ENCODE assay signal across 8 mouse cellular contexts in genomic region chr17:69475423-69475822, GRCm38 (mm10). TPM values are rescaled to one million over a fixed set of nuclear protein-coding genes. Genes with fewer than 3 reads are reported as not detected.
A peak's percentile ranks its signal among the peaks of the same experiment; 100 is the strongest.
DNase-seq lines count a peak whose midpoint lies in the region; ATAC-seq lines count a peak whose summit lies in the region.

No protein-coding gene starts in this region.

- no peaks in the 10 kb centered on the region for H3K4me1 ChIP-seq in embryonic facial prominence, embryonic 14.5 days (ENCODE audit: control insufficient read depth, insufficient read depth, low read length)
- H3K4me1 ChIP-seq in heart, embryonic 10.5 days, result peaks cover 8% of the 10 kb centered on the region
- H3K4me1 ChIP-seq in liver, embryonic 13.5 days (replicated peaks), result no peaks in the 10 kb centered on the region
- no peaks in the 10 kb centered on the region for H3K4me1 ChIP-seq in stomach, embryonic 15.5 days

- H3K4me2 ChIP-seq in embryonic facial prominence, embryonic 14.5 days (ENCODE audit: low read depth, low read length), result peak overlapping the region; percentile 60
- H3K4me2 ChIP-seq in liver, embryonic 13.5 days, result peak overlapping the region; percentile 64
- H3K4me2 ChIP-seq in stomach, embryonic 15.5 days, result peak overlapping the region; percentile 85

- H3K4me3 ChIP-seq in embryonic facial prominence, embryonic 14.5 days (ENCODE audit: low read depth, low read length), result peak overlapping the region; percentile 44
- H3K4me3 ChIP-seq in heart, embryonic 10.5 days, result peak overlapping the region; percentile 66
- H3K4me3 ChIP-seq in liver, embryonic 13.5 days (replicated peaks), result peak overlapping the region; percentile 49
- peak overlapping the region; percentile 48 for H3K4me3 ChIP-seq in stomach, embryonic 15.5 days (replicated peaks)

- peak; percentile 31 to 33 for DNase-seq in B cell, adult 2 months
- DNase-seq in adrenal gland, postnatal 4 days (ENCODE audit: low spot score in 2 of 2), result peak; percentile 37 to 48
- peak; percentile 51 for DNase-seq in embryonic facial prominence, embryonic 14.5 days (ENCODE audit: low spot score)
- DNase-seq in heart, embryonic 10.5 days (ENCODE audit: low spot score), result peak; percentile 88
- DNase-seq in kidney, adult 9 months, result peak; percentile 37
- DNase-seq in liver, embryonic 13.5 days, result peak; percentile 24
- peak; percentile 55 for DNase-seq in naive thymus-derived CD4-positive, alpha-beta T cell, adult 2 months (ENCODE audit: low read depth)

- H3K36me3 ChIP-seq in embryonic facial prominence, embryonic 14.5 days (ENCODE audit: control insufficient read depth, insufficient read depth, low read length), result no peaks in the 10 kb centered on the region
- H3K36me3 ChIP-seq in heart, embryonic 10.5 days, result no peaks in the 10 kb centered on the region
- H3K36me3 ChIP-seq in liver, embryonic 13.5 days, result no peaks in the 10 kb centered on the region
- H3K36me3 ChIP-seq in stomach, embryonic 15.5 days, result no peaks in the 10 kb centered on the region

- no peaks in the 10 kb centered on the region for H3K9me3 ChIP-seq in embryonic facial prominence, embryonic 14.5 days (ENCODE audit: control insufficient read depth, low read length)
- H3K9me3 ChIP-seq in heart, embryonic 10.5 days, result no peaks in the 10 kb centered on the region
- no peaks in the 10 kb centered on the region for H3K9me3 ChIP-seq in liver, embryonic 13.5 days (replicated peaks)
- no peaks in the 10 kb centered on the region for H3K9me3 ChIP-seq in stomach, embryonic 15.5 days

- peak overlapping the region; percentile 61 for H3K9ac ChIP-seq in embryonic facial prominence, embryonic 14.5 days (ENCODE audit: low read depth, low read length)
- H3K9ac ChIP-seq in liver, embryonic 13.5 days, result peak overlapping the region; percentile 39; the same call in 1 of the 2 replicates
- H3K9ac ChIP-seq in stomach, embryonic 15.5 days, result no peak overlapping the region

- H3K27ac ChIP-seq in embryonic facial prominence, embryonic 14.5 days (replicated peaks; ENCODE audit: low read depth, low read length), result no peak overlapping the region
- H3K27ac ChIP-seq in heart, embryonic 10.5 days, result peak overlapping the region; percentile 91
- no peak overlapping the region for H3K27ac ChIP-seq in liver, embryonic 13.5 days
- no peak overlapping the region for H3K27ac ChIP-seq in stomach, embryonic 15.5 days

- WGBS in embryonic facial prominence, embryonic 14.5 days, result 0% methylated on average over 12 of the region's 20 CpGs
- WGBS in heart, embryonic 10.5 days, result under 1% methylated on average over 20 of the region's 20 CpGs
- under 1% methylated on average over 20 of the region's 20 CpGs for WGBS in liver, embryonic 13.5 days (ENCODE audit: insufficient replicate concordance)
- WGBS in stomach, embryonic 15.5 days, result under 1% methylated on average over 20 of the region's 20 CpGs

- H3K27me3 ChIP-seq in embryonic facial prominence, embryonic 14.5 days (replicated peaks; ENCODE audit: control insufficient read depth, insufficient read depth, low read length), result peaks cover 3% of the 10 kb centered on the region; the same call in 1 of the 2 replicates
- peaks cover 13% of the 10 kb centered on the region for H3K27me3 ChIP-seq in heart, embryonic 10.5 days (ENCODE audit: insufficient read depth, poor library complexity, severe bottlenecking)
- H3K27me3 ChIP-seq in liver, embryonic 13.5 days, result no peaks in the 10 kb centered on the region
- H3K27me3 ChIP-seq in stomach, embryonic 15.5 days (replicated peaks), result 0 out of 2 replicates have a peak, but pooled peaks cover 6% of the 10 kb centered on the region

- ATAC-seq in embryonic facial prominence, embryonic 14.5 days (ENCODE audit: low read depth), result peak; percentile 93
- ATAC-seq in liver, embryonic 13.5 days (ENCODE audit: low read depth), result peak; percentile 60
- ATAC-seq in stomach, embryonic 15.5 days (ENCODE audit: insufficient read depth, low FRiP score, low read depth), result peak; percentile 70; the same call in 1 of the 2 replicates

RNA-seq across cellular contexts. Expression of gene Akain1, which starts 36.3 kb away (rescaled TPM):
- under 1 TPM; 0.11 to 0.17 TPM for total RNA-seq in adrenal gland, postnatal 4 days (2021)
- not detected in 2 replicates for polyA plus RNA-seq in embryonic facial prominence, embryonic 14.5 days (2014; fragmentation: Nextera tagmentation; extraction: Ambion mirVana)
- 0.11 TPM in 1 of 2 replicates, not detected in the other for polyA plus RNA-seq in heart, embryonic 10.5 days (2016; fragmentation: Nextera tagmentation; extraction: Ambion mirVana)
- not detected in 2 replicates for polyA plus RNA-seq in liver, embryonic 13.5 days (2015; fragmentation: Nextera tagmentation; extraction: Ambion mirVana)
- polyA plus RNA-seq in stomach, embryonic 15.5 days (2015; fragmentation: Nextera tagmentation; extraction: Ambion mirVana), result not detected in 2 replicates

Comparison
In these comparisons a context has a peak if more than half of its experiments do, and no peak if none do; other contexts are left out.
1. DNase-seq: peak in every context shown above with its lines; median percentile 88 in heart, embryonic 10.5 days; 55 in naive thymus-derived CD4-positive, alpha-beta T cell, adult 2 months; 51 in embryonic facial prominence, embryonic 14.5 days; 42 in adrenal gland, postnatal 4 days; 37 in kidney, adult 9 months; 32 in B cell, adult 2 months; 24 in liver, embryonic 13.5 days.